Mouse (Mus musculus): ENCODE data around the gene Snx29.

GRCm38 (mm10) chr16:11449344-11449743, 126.6 kb downstream of the Snx29 start:
- TF ChIP-seq CTCF (IDR thresholded peaks at IDR 0.05; ENCODE audit: control insufficient read depth, insufficient read depth, low read length), result no peak
- TF ChIP-seq POLR2A (IDR thresholded peaks at IDR 0.05; ENCODE audit: borderline replicate concordance, control insufficient read depth, low read depth, low read length), result no peak
